Mouse (Mus musculus): ENCODE measurements around the gene Tead1.
A peak's percentile ranks its signal among the peaks of the same experiment; 100 is the strongest.

Gene Tead1

DNA sequence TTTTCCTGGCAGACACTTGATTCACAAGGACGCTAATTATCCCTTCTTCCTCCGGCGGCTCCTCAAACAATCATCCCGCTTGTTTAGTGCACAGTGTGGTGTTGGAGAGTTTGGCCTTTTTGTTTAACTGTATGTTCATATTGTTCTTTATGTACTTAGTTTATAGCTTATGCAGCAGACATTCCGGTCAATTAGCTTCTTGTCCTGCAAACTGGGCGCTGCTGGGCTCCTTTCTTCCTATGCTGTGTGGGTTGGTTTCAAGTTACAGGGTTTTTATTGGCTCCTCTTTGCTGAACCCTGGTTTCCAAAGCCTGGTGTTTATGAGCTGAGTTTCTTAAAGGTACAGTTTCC is 128.3 kb downstream of the Tead1 start:
- DNase-seq (ENCODE audit: extremely low read depth, insufficient read length, low spot score): no peak

GRCm38 (mm10) chr7:112810752-112811151 is 131.6 kb downstream of the Tead1 start:
- no peak for DNase-seq (ENCODE audit: extremely low read depth, insufficient read length, low spot score)

GRCm38 (mm10) chr7:112812037-112812775 is 133.1 kb downstream of the Tead1 start:
- DNase-seq (ENCODE audit: extremely low read depth, insufficient read length, low spot score): no peak

DNA sequence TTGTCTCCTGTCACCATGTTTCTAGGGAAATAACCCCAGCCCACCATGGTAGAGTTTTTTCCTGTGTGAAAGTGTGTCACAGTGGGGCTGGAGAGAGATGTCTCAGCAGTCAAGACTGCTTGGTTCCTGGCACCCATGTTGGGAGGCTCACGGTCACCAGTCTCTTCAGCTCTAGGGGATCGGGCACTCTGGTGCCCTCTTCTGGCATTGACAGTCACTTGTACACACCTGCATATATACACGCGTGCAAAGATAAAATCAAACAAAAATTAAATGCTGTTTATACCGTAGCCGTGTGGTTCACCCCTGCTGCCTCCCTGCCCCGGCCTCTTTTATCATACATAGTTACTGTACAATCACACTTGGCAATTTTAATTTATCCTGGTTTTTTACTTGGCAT is 134.0 kb downstream of the Tead1 start:
- no peak for DNase-seq (ENCODE audit: extremely low read depth, insufficient read length, low spot score)

DNA sequence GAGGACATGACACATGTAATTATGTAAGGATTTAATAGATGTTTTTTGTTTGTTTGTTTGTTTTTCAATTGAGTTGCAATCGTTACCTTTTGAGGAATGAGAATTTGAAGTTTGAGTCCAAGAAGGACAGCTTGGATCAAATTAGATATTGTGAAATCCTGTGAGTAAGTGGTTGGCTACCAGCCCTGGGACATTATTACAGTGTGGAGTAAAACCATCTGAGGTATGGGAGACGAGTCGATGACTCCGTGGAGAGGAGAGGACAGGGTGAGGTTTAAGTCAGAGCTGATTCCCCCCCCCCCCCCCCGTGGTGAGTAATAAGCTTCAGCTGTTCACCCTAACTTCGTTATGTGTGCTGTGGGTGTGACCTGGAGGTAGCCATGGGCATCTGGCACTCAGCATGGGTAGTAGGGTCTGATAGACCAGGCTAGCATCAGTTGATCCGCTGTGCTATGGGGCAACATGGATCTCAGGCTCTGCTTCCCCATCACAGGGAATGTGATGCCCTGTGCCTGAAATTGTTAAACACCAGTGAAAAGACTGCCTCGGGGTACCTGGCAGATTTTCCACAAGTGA is 134.7 kb downstream of the Tead1 start:
- peak; percentile 65 for DNase-seq (ENCODE audit: extremely low read depth, insufficient read length, low spot score)

- DNase-seq (ENCODE audit: extremely low read depth, insufficient read length, low spot score): no peak
These were observed 136.9 kb downstream of the Tead1 start for GRCm38 (mm10) chr7:112816016-112816415.

GRCm38 (mm10) chr7:112819833-112820232 is 140.7 kb downstream of the Tead1 start:
- DNase-seq (ENCODE audit: extremely low read depth, insufficient read length, low spot score): no peak

GRCm38 (mm10) chr7:112822879-112823278 is 143.8 kb downstream of the Tead1 start:
- DNase-seq (ENCODE audit: extremely low read depth, insufficient read length, low spot score): peak; percentile 18

- peak; percentile 85 for DNase-seq (ENCODE audit: extremely low read depth, insufficient read length, low spot score)
These were observed 144.5 kb downstream of the Tead1 start for GRCm38 (mm10) chr7:112823621-112824020.

DNA sequence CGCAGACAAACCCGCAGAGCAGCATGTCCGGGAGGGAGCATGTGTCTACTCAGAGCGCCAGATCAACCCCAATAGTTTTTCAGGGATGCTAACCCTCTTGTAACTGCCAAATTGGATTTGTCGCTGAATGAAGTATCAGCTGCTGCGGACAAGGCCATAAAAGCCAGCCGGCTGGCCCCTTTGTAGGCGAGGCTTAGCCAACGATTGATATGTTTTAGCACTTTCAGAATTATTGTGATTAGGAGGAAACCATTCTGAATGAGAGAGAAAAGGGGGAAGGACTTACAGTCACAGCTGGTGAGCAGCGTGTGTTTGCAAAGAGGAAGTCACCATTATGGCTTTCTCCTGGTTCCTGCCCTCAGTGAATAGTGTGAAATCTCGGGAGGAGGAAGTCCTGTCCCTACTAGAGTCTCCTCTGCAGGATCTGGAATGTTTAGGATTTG is 146.2 kb downstream of the Tead1 start:
- no peak for DNase-seq (ENCODE audit: extremely low read depth, insufficient read length, low spot score)

DNA sequence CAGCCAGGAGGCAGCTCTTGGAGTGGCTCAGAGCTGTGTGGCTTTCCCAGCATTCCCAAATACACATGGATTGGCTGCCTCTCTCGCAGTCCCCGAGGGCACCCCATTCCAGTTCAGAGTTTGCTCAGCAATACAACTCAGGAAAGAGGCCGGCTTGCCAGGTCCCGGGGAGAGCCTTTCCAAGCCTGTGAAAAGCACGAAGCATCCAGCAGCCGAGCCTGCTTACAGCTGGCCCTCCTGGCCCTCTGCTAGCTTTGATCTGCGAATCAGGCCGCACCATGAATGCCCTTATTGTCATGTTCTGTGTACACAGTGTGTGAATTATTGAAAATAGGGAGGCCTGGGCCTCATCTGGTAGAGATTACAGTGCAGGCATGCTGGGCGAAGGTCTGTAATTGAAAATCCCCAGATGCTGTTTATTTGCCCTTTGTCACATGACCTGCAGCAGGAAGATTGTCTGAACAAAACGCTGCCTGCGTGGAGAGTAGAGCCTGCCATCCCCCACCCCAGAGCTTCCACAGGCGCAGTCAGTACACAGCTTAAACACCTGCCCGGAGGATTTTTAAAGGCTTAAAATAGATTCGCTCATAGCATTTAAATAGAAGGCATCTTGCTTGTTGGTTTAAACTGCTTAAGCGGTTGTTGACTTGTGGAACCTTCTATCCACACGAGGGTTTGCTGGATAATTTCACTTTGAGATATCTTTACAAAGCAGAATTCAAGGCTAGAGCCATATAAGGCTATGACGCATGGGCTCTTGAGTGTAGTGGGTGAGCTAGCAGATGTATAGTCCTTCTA is 147.2 kb downstream of the Tead1 start:
- no peak for DNase-seq (ENCODE audit: extremely low read depth, insufficient read length, low spot score)

DNA sequence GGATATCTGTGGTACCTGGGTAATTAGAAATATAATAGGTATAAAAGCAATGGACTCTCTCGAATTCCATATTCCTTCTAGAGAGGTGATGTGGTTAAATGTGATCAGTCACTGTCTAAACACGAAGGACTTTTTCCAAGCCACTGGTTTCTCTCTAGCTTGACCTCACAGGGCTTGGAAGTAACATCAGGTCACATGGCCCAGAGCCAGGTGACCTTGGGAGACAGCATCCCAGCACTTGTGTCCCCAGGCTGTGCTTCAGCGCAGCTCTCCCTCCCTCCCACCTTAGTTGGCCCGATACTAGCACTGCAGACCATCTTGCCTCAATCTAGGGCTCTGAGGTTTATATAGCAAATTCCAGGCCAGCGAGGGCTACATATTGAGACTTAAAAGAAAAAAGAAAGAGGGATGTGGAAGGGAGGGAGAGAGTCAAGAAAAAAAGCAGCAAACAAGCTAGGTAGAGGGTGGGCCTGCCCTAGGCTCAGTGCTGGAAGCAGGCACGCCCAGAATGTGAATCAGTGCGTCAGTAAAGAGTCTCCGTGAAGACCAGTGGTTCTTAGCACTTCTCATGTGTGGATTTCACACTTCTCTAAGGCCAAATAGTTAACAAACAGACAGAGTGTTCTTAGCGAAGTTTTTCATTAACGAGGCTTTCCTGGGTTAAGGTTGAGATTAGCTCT is 149.0 kb downstream of the Tead1 start:
- DNase-seq (ENCODE audit: extremely low read depth, insufficient read length, low spot score): no peak

DNA sequence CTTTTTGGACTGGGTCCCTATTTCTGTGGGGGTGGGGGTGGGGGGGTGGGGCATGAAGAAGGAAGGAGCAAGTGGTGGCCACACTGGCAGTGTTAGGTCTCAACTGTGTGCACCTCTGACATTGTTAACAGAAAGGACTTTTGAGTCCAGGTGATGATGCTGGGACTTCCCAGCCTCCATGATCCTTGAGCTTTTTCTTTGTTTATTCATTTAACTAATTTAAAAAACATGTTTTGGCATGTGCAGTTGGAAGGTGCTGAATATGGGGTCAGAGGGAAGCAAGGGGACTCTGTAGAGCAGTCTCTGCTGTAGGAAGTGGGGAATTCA is 149.5 kb downstream of the Tead1 start:
- DNase-seq (ENCODE audit: extremely low read depth, insufficient read length, low spot score): no peak

- no peak for DNase-seq (ENCODE audit: extremely low read depth, insufficient read length, low spot score)
These were observed 151.8 kb downstream of the Tead1 start for GRCm38 (mm10) chr7:112830946-112831345.

GRCm38 (mm10) chr7:112831446-112831845 is 152.3 kb downstream of the Tead1 start:
- no peak for DNase-seq (ENCODE audit: extremely low read depth, insufficient read length, low spot score)

DNA sequence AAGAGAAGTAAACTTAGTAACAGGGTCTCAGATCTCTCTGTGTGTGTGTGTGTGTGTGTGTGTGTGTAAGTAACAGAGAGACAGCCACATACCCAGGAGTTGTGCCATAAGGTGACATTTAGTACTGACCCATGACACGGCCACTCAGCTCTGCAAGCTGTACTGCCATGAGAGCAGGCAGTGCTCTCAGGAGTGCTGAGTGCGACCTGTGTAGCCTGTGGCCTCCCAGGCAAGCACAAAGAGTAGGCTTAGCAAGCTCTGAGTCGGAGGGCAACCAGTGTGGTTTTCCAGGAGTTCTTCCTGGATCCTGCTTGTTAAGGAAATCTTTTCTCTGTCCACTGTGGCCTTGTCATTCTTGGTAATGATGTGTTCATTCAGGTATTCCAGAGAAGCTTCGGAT is 154.0 kb downstream of the Tead1 start:
- DNase-seq (ENCODE audit: extremely low read depth, insufficient read length, low spot score): no peak

DNA sequence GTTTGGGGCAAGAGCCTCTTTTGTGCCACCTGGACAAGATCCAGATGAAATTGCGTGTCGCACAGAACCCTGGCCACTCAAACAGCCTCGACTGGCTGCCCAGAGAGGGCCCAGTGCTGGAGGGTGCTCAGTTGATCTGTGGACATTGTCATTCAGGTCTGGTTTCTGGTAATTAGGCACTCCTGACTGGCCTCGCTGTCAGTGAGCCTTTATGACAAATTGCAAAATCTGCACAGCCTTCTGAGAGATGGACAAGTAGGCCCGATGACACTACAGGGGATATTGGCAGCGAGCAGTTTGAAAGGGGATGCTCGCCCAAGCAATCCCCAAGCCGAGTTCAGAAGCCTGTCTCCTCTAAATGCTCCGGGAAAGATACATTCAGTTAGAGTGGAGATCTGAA is 157.0 kb downstream of the Tead1 start:
- DNase-seq (ENCODE audit: extremely low read depth, insufficient read length, low spot score): no peak

DNA sequence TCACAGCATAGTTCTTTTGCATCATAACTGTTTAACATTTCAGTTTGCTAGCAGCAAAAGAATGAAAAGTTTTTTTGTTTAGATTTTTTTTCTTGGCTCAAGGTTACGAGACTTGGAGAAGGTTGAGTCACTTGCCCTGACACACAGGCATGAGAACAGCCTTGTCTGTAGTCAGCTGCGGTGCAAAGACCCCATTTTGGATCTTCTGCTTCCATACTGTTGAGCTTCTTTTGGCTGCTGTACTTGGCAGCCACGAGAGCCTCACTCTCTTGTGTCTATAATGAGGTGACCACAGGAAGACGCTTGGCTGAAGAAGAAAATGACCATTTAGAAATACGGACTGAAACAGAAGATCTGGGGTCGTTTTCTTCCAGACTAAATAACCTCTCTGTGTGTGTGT is 159.0 kb downstream of the Tead1 start:
- no peak for DNase-seq (ENCODE audit: extremely low read depth, insufficient read length, low spot score)

GRCm38 (mm10) chr7:112840351-112840750 is 161.2 kb downstream of the Tead1 start:
- no peak for DNase-seq (ENCODE audit: extremely low read depth, insufficient read length, low spot score)

DNA sequence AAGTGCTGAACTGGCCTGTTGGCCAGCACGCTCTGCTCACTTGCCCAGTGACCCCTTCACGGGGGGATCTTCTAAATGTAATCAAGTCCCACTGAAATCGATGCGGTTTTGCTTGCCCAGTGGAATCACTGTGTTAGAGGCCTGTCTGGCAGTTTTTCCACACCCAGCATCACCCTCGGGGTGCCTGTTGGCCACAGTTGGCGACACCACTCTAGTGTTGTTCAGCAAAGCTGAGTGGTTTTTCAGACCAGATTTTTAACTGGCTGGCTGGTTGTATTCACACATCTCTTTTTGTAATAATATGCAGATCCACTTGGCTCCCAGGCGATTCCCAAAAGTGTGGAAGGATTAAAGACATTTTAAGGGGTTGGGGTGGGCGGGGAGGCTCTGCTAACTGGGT is 161.8 kb downstream of the Tead1 start:
- DNase-seq (ENCODE audit: extremely low read depth, insufficient read length, low spot score): no peak

DNA sequence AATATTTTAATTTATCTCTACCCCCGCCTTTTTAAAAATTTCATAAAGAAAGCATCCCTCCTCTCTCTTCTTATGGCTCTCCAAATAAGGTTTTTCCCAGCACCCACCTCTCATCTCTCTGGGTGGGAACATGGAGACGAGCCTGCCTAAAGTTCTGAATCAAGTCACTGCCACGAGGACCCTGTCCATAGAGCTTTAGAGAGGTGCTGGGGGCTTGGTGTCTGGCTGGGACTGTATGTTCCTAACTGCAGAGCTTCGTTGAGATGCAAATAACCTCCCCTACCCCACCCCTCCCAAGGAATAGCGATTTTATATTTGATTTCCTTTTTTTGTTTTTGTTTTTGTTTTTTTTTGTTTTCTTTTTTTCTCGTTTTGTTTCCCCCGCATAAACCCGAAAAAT is 162.4 kb downstream of the Tead1 start:
- DNase-seq (ENCODE audit: extremely low read depth, insufficient read length, low spot score): no peak
